Mouse (Mus musculus): ENCODE data around the gene Arhgap6. TPM values are rescaled to one million over a fixed set of nuclear protein-coding genes. Genes with fewer than 3 reads are reported as not detected.

Arhgap6 gene
- polyA plus RNA-seq, 1 experiment from 2014 or later = 6.0 TPM

- H3K4me2 ChIP-seq = no peak overlapping the region
- no peaks in the 10 kb centered on the region for H3K36me3 ChIP-seq
- no peak for ATAC-seq
- H3K9me3 ChIP-seq (replicated peaks) = no peaks in the 10 kb centered on the region
- no peaks in the 10 kb centered on the region for H3K27me3 ChIP-seq (replicated peaks)
- H3K27ac ChIP-seq = no peak overlapping the region
- H3K4me3 ChIP-seq = no peak overlapping the region
- no peaks in the 10 kb centered on the region for H3K4me1 ChIP-seq
- no peak overlapping the region for H3K9ac ChIP-seq
Observed at GRCm38 (mm10) chrX:169012701-169013100, 217.8 kb downstream of the Arhgap6 start.

GRCm38 (mm10) chrX:169034390-169034789 lies 239.5 kb downstream of the Arhgap6 start:
- Histone ChIP-seq H3K4me2 (no peak overlapping the region), H3K27me3 (replicated peaks) (0 out of 2 replicates have a peak, but pooled peaks cover 6% of the 10 kb centered on the region), H3K4me1 (peaks cover 6% of the 10 kb centered on the region), H3K27ac (no peak overlapping the region), H3K36me3 (no peaks in the 10 kb centered on the region), H3K4me3 (no peak overlapping the region), H3K9me3 (replicated peaks) (no peaks in the 10 kb centered on the region), H3K9ac (no peak overlapping the region)
- ATAC-seq = no peak
- 56% methylated on average over 1 of the region's 1 CpGs for WGBS (ENCODE audit: insufficient replicate concordance)

- H3K9ac ChIP-seq = peak overlapping the region; percentile 57
- H3K27me3 ChIP-seq (replicated peaks) = 0 out of 2 replicates have a peak, but pooled peaks cover 6% of the 10 kb centered on the region
- H3K4me3 ChIP-seq = peak overlapping the region; percentile 62
- peak overlapping the region; percentile 10; the same call in 1 of the 2 replicates for H3K27ac ChIP-seq
- peak; percentile 98 for ATAC-seq
- H3K4me1 ChIP-seq = peaks cover 6% of the 10 kb centered on the region
- WGBS (ENCODE audit: insufficient replicate concordance) = 5% methylated on average over 31 of the region's 32 CpGs
- H3K4me2 ChIP-seq = peak overlapping the region; percentile 73
- no peaks in the 10 kb centered on the region for H3K36me3 ChIP-seq
- H3K9me3 ChIP-seq (replicated peaks) = no peaks in the 10 kb centered on the region
Observed at GRCm38 (mm10) chrX:169036403-169037296, 241.8 kb downstream of the Arhgap6 start.

- Histone ChIP-seq H3K27me3 (replicated peaks) (0 out of 2 replicates have a peak, but pooled peaks cover 6% of the 10 kb centered on the region), H3K9ac (0 out of 2 replicates have a peak overlapping the region, but pooled peaks have one; percentile 57), H3K36me3 (no peaks in the 10 kb centered on the region), H3K9me3 (replicated peaks) (no peaks in the 10 kb centered on the region), H3K4me1 (peaks cover 6% of the 10 kb centered on the region), H3K4me3 (peak overlapping the region; percentile 62), H3K27ac (no peak overlapping the region; the same call in 1 of the 2 replicates), H3K4me2 (peak overlapping the region; percentile 73)
- ATAC-seq = no peak
- 18% methylated on average over 4 of the region's 4 CpGs for WGBS (ENCODE audit: insufficient replicate concordance)
Observed at GRCm38 (mm10) chrX:169037401-169037800, 242.5 kb downstream of the Arhgap6 start.

GRCm38 (mm10) chrX:169043872-169044271 lies 249.0 kb downstream of the Arhgap6 start:
- H3K9me3 ChIP-seq (replicated peaks) = no peaks in the 10 kb centered on the region
- H3K4me2 ChIP-seq = no peak overlapping the region
- no peak overlapping the region for H3K27ac ChIP-seq
- no peak overlapping the region for H3K9ac ChIP-seq
- H3K27me3 ChIP-seq (replicated peaks) = no peaks in the 10 kb centered on the region
- ATAC-seq = no peak
- 11% methylated on average over 1 of the region's 1 CpGs for WGBS (ENCODE audit: insufficient replicate concordance)
- 0 out of 2 replicates have a peak, but pooled peaks cover 11% of the 10 kb centered on the region for H3K4me1 ChIP-seq
- no peak overlapping the region for H3K4me3 ChIP-seq
- no peaks in the 10 kb centered on the region for H3K36me3 ChIP-seq

- Histone ChIP-seq H3K4me2 (peak overlapping the region; percentile 32; the same call in 1 of the 2 replicates), H3K36me3 (no peaks in the 10 kb centered on the region), H3K27ac (no peak overlapping the region), H3K27me3 (replicated peaks) (no peaks in the 10 kb centered on the region), H3K4me3 (no peak overlapping the region), H3K4me1 (0 out of 2 replicates have a peak, but pooled peaks cover 11% of the 10 kb centered on the region), H3K9me3 (replicated peaks) (no peaks in the 10 kb centered on the region), H3K9ac (no peak overlapping the region)
- WGBS (ENCODE audit: insufficient replicate concordance) = 12% methylated on average over 3 of the region's 3 CpGs
- peak; percentile 89 for ATAC-seq
Observed at GRCm38 (mm10) chrX:169047595-169047994, 252.7 kb downstream of the Arhgap6 start.

GRCm38 (mm10) chrX:169049550-169049949 lies 254.7 kb downstream of the Arhgap6 start:
- no peak overlapping the region for H3K9ac ChIP-seq
- H3K4me2 ChIP-seq = no peak overlapping the region
- H3K4me1 ChIP-seq = peaks cover 18% of the 10 kb centered on the region
- H3K36me3 ChIP-seq = no peaks in the 10 kb centered on the region
- no peak overlapping the region for H3K27ac ChIP-seq
- ATAC-seq = no peak
- H3K9me3 ChIP-seq (replicated peaks) = no peaks in the 10 kb centered on the region
- H3K27me3 ChIP-seq (replicated peaks) = no peaks in the 10 kb centered on the region
- H3K4me3 ChIP-seq = no peak overlapping the region

GRCm38 (mm10) chrX:169053907-169054476 lies 259.1 kb downstream of the Arhgap6 start:
- Histone ChIP-seq H3K4me2 (peak overlapping the region; percentile 37), H3K27me3 (replicated peaks) (no peaks in the 10 kb centered on the region), H3K27ac (0 out of 2 replicates have a peak overlapping the region, but pooled peaks have one; percentile 25), H3K9ac (no peak overlapping the region), H3K4me1 (peaks cover 9% of the 10 kb centered on the region), H3K9me3 (replicated peaks) (no peaks in the 10 kb centered on the region), H3K4me3 (no peak overlapping the region), H3K36me3 (no peaks in the 10 kb centered on the region)
- WGBS (ENCODE audit: insufficient replicate concordance) = 24% methylated on average over 5 of the region's 5 CpGs
- peak; percentile 46; the same call in 1 of the 2 replicates for ATAC-seq

GRCm38 (mm10) chrX:169062555-169062954 lies 267.7 kb downstream of the Arhgap6 start:
- H3K9me3 ChIP-seq (replicated peaks) = no peaks in the 10 kb centered on the region

GRCm38 (mm10) chrX:169065298-169065697 lies 270.4 kb downstream of the Arhgap6 start:
- ATAC-seq = no peak
- Histone ChIP-seq H3K9ac (no peak overlapping the region), H3K4me3 (no peak overlapping the region), H3K4me2 (no peak overlapping the region), H3K27me3 (replicated peaks) (no peaks in the 10 kb centered on the region), H3K4me1 (no peaks in the 10 kb centered on the region), H3K9me3 (replicated peaks) (no peaks in the 10 kb centered on the region), H3K27ac (no peak overlapping the region), H3K36me3 (no peaks in the 10 kb centered on the region)
- WGBS (ENCODE audit: insufficient replicate concordance) = 45% methylated on average over 3 of the region's 3 CpGs

More at GRCm38 (mm10) chrX:169062555-169062954, 267.7 kb downstream of the Arhgap6 start:
- ATAC-seq = no peak
- Histone ChIP-seq H3K36me3 (no peaks in the 10 kb centered on the region), H3K4me3 (no peak overlapping the region), H3K27ac (no peak overlapping the region), H3K4me2 (no peak overlapping the region), H3K27me3 (replicated peaks) (no peaks in the 10 kb centered on the region), H3K9ac (no peak overlapping the region), H3K4me1 (no peaks in the 10 kb centered on the region)

- no peaks in the 10 kb centered on the region for H3K4me1 ChIP-seq
- ATAC-seq = peak; percentile 74
Observed at GRCm38 (mm10) chrX:169065922-169066321, 271.0 kb downstream of the Arhgap6 start.

GRCm38 (mm10) chrX:169075020-169075419 lies 280.1 kb downstream of the Arhgap6 start:
- H3K27me3 ChIP-seq (replicated peaks) = no peaks in the 10 kb centered on the region
- no peak overlapping the region for H3K9ac ChIP-seq
- H3K27ac ChIP-seq = no peak overlapping the region
- 69% methylated on average over 2 of the region's 2 CpGs for WGBS (ENCODE audit: insufficient replicate concordance)
- no peaks in the 10 kb centered on the region for H3K4me1 ChIP-seq
- ATAC-seq = 0 out of 2 replicates have a peak, but pooled peaks have one; percentile 21
- H3K4me3 ChIP-seq = no peak overlapping the region
- no peaks in the 10 kb centered on the region for H3K9me3 ChIP-seq (replicated peaks)
- no peak overlapping the region for H3K4me2 ChIP-seq
- H3K36me3 ChIP-seq = no peaks in the 10 kb centered on the region

More at GRCm38 (mm10) chrX:169065922-169066321, 271.0 kb downstream of the Arhgap6 start:
- H3K9ac ChIP-seq = no peak overlapping the region
- no peaks in the 10 kb centered on the region for H3K9me3 ChIP-seq (replicated peaks)
- no peaks in the 10 kb centered on the region for H3K36me3 ChIP-seq
- no peak overlapping the region for H3K4me3 ChIP-seq
- WGBS (ENCODE audit: insufficient replicate concordance) = 42% methylated on average over 1 of the region's 1 CpGs
- no peaks in the 10 kb centered on the region for H3K27me3 ChIP-seq (replicated peaks)
- no peak overlapping the region for H3K27ac ChIP-seq
- H3K4me2 ChIP-seq = no peak overlapping the region

All from liver, embryonic 12.5 days (tissue).